Mouse (Mus musculus) small intestine, adult 2 months (tissue): ENCODE results near the gene Ubxn1.

ENCODE experiments used
- CTCF ChIP-seq: fragments of 200-500 bp; IDR thresholded peaks from 2 replicates; pipeline ENCODE4 v1.5.1; 2012; ENCODE audit warnings: low read depth, mild to moderate bottlenecking, control low read depth, inconsistent platforms, low read length, moderate library complexity, mixed read lengths; ENCODE audit not compliant: insufficient replicate concordance, insufficient read length; ENCODE audit errors: extremely low read depth
- POLR2A ChIP-seq: fragments of 200-500 bp; IDR thresholded peaks from 2 replicates; pipeline ENCODE4 v1.6.1; 2012; ENCODE audit warnings: low read depth, mild to moderate bottlenecking, control low read depth, inconsistent platforms, low read length, moderate library complexity

DNA sequence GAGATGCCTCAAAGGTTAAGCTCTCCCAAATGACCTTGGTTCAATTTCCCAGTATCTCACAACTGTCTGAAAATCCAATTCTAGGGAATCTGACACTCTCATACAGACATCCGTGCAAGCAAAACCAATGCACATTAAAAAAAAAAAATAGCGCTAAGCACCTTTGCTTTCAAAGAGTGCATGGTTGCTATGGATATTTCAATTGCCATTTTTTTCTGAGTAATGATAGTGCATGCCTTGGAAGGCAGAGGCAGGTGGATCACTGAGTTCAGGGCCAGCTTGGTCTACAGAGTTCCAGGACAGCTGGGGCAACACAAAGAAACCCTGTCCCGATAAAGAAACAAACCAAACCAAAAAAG is 9.7 kb downstream of the Ubxn1 start:
- TF ChIP-seq CTCF (no peak), POLR2A (no peak)
